Mouse (Mus musculus): Measurements from ENCODE around the gene Isoc2b. TPM values are rescaled to one million over a fixed set of nuclear protein-coding genes. Genes with fewer than 3 reads are reported as not detected.
"Not testable (repeated sequence)": the region's sequence is repeated elsewhere in the genome, so short reads cannot be mapped to it uniquely, and the experiment has no call there.

Isoc2b gene
- polyA plus RNA-seq, 1 experiment from 2014 or later: 4.8 TPM

DNA sequence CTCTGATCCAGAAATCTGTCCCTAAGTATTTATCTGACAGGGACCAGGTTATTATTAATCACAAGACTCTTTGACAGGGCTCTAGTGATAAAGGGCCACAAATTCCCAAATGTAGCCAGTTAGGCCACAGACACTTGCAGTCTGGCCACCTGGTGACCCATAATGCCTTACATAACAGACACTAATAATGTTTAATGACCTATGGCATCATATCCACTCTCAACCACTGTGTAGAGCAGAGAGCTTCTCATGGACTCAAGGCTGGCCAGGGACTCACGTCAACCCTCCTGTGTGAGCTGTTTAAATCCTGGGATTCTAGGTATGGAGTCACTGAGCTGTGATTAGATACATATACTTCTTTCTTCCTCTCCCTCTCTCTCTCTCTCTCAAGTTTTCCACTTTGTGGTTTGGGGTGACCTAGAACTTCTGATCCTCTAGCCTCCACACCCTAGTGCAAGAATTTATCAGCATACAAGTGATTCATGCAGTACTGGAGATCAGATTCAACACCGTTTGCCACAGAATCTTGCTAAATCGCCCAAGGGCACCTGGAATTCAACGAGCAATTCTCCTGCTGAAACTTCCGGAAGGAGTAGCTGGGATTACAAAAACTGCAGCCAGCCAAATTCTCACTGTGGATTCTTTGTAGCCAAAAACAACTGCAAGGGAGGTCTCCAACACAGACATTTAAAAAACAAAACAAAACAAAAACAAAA, 5.8 kb downstream of the Isoc2b start:
- H3K4me2 ChIP-seq (replicated peaks): no peak overlapping the region
- peaks cover 9% of the 10 kb centered on the region for H3K4me1 ChIP-seq
- H3K9ac ChIP-seq: no peak overlapping the region
- no peaks in the 10 kb centered on the region for H3K27me3 ChIP-seq (replicated peaks)
- 88% methylated on average over 5 of the region's 5 CpGs for WGBS
- H3K4me3 ChIP-seq: no peak overlapping the region
- no peak for ATAC-seq (ENCODE audit: low FRiP score, low read depth)
- H3K9me3 ChIP-seq: no peaks in the 10 kb centered on the region
- H3K27ac ChIP-seq: no peak overlapping the region
- H3K36me3 ChIP-seq: no peaks in the 10 kb centered on the region

GRCm38 (mm10) chr7:4863541-4864080, 6.4 kb downstream of the Isoc2b start:
- Histone ChIP-seq H3K27ac (no peak overlapping the region), H3K9me3 (no peaks in the 10 kb centered on the region), H3K9ac (no peak overlapping the region), H3K4me2 (replicated peaks) (no peak overlapping the region), H3K36me3 (no peaks in the 10 kb centered on the region), H3K27me3 (replicated peaks) (no peaks in the 10 kb centered on the region), H3K4me3 (no peak overlapping the region), H3K4me1 (peaks cover 9% of the 10 kb centered on the region)
- ATAC-seq (ENCODE audit: low FRiP score, low read depth): no peak
- WGBS: 74% methylated on average over 7 of the region's 7 CpGs

- Histone ChIP-seq H3K27me3 (replicated peaks) (no peaks in the 10 kb centered on the region), H3K27ac (no peak overlapping the region), H3K9me3 (no peaks in the 10 kb centered on the region), H3K4me1 (peaks cover 9% of the 10 kb centered on the region), H3K36me3 (no peaks in the 10 kb centered on the region), H3K4me3 (no peak overlapping the region), H3K4me2 (replicated peaks) (no peak overlapping the region), H3K9ac (no peak overlapping the region)
- 76% methylated on average over 1 of the region's 1 CpGs for WGBS
- no peak for ATAC-seq (ENCODE audit: low FRiP score, low read depth)
These were observed 7.0 kb downstream of the Isoc2b start for GRCm38 (mm10) chr7:4863041-4863440.

GRCm38 (mm10) chr7:4860926-4861325, 9.1 kb downstream of the Isoc2b start:
- H3K4me3 ChIP-seq; H3K4me1 ChIP-seq; ATAC-seq (ENCODE audit: low FRiP score, low read depth); H3K9me3 ChIP-seq; H3K9ac ChIP-seq; H3K27ac ChIP-seq; H3K36me3 ChIP-seq; H3K4me2 ChIP-seq (replicated peaks); H3K27me3 ChIP-seq (replicated peaks): not testable (repeated sequence)
- WGBS: 72% methylated on average over 3 of the region's 3 CpGs

- Histone ChIP-seq H3K36me3 (no peaks in the 10 kb centered on the region), H3K9me3 (no peaks in the 10 kb centered on the region), H3K4me2 (replicated peaks) (no peak overlapping the region), H3K27me3 (replicated peaks) (no peaks in the 10 kb centered on the region), H3K4me3 (no peak overlapping the region), H3K4me1 (no peaks in the 10 kb centered on the region), H3K9ac (no peak overlapping the region), H3K27ac (no peak overlapping the region)
- no peak for ATAC-seq (ENCODE audit: low FRiP score, low read depth)
- 73% methylated on average over 12 of the region's 12 CpGs for WGBS
These were observed 10.6 kb downstream of the Isoc2b start for GRCm38 (mm10) chr7:4859418-4859978.

GRCm38 (mm10) chr7:4857321-4857720, 12.7 kb downstream of the Isoc2b start:
- Histone ChIP-seq H3K27me3 (replicated peaks) (no peaks in the 10 kb centered on the region), H3K4me2 (replicated peaks) (no peak overlapping the region), H3K9me3 (no peaks in the 10 kb centered on the region), H3K4me1 (no peaks in the 10 kb centered on the region), H3K9ac (no peak overlapping the region), H3K4me3 (no peak overlapping the region), H3K36me3 (no peaks in the 10 kb centered on the region), H3K27ac (no peak overlapping the region)
- ATAC-seq (ENCODE audit: low FRiP score, low read depth): no peak
- WGBS: 68% methylated on average over 7 of the region's 7 CpGs

DNA sequence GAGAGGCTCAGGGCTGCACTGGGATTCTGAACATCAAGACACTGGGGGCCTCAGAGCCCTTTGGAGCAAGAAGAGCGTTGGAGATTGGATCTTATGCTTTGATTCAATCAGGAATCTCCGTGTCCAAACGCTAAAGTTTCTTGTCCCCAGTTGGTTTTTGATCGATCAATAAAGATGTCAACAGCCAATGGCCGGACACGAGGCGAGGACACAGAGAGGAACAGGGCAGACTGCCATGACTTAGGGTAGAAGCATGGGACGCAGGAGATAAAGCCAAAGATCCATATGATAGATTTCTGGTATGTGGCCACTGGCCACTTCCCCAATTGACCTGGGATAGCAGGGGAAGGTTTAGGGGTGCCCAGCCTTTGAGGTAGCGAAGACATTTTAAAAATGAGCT, 13.6 kb downstream of the Isoc2b start:
- H3K9me3 ChIP-seq: no peaks in the 10 kb centered on the region
- ATAC-seq (ENCODE audit: low FRiP score, low read depth): no peak
- no peak overlapping the region for H3K9ac ChIP-seq
- H3K4me3 ChIP-seq: no peak overlapping the region
- H3K27me3 ChIP-seq (replicated peaks): no peaks in the 10 kb centered on the region
- WGBS: 86% methylated on average over 9 of the region's 9 CpGs
- no peaks in the 10 kb centered on the region for H3K36me3 ChIP-seq
- no peaks in the 10 kb centered on the region for H3K4me1 ChIP-seq
- H3K27ac ChIP-seq: no peak overlapping the region
- H3K4me2 ChIP-seq (replicated peaks): no peak overlapping the region

DNA sequence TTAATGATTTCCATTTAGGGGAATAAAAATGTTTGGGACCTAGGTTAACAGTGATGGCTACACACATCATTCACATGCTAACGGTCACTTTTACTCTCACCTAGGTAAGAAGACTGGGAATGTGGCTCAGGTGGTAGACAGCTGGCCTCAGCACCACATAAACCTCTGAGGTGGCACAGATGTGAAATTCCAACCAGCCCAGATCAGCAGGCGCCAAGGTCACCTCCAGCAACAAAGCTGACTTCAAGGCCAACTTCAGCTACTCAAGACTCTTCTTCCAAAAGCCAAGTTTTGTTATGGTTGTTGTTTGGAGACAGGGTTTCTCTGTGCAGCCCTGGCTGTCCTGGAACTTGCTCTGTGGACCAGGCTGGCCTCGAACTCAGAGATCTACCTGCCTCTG, 16.4 kb downstream of the Isoc2b start:
- Histone ChIP-seq H3K4me3 (no peak overlapping the region), H3K9ac (no peak overlapping the region), H3K4me1 (no peaks in the 10 kb centered on the region), H3K4me2 (replicated peaks) (no peak overlapping the region), H3K27ac (no peak overlapping the region), H3K36me3 (no peaks in the 10 kb centered on the region), H3K27me3 (replicated peaks) (no peaks in the 10 kb centered on the region), H3K9me3 (no peaks in the 10 kb centered on the region)
- no peak for ATAC-seq (ENCODE audit: low FRiP score, low read depth)
- WGBS: 86% methylated on average over 3 of the region's 3 CpGs

- Histone ChIP-seq H3K4me3 (no peak overlapping the region), H3K9me3 (no peaks in the 10 kb centered on the region), H3K9ac (no peak overlapping the region), H3K27ac (no peak overlapping the region), H3K4me1 (no peaks in the 10 kb centered on the region), H3K36me3 (no peaks in the 10 kb centered on the region), H3K27me3 (replicated peaks) (no peaks in the 10 kb centered on the region), H3K4me2 (replicated peaks) (no peak overlapping the region)
- WGBS: 68% methylated on average over 8 of the region's 8 CpGs
- ATAC-seq (ENCODE audit: low FRiP score, low read depth): no peak
These were observed 18.8 kb downstream of the Isoc2b start for GRCm38 (mm10) chr7:4851315-4851688.

- 79% methylated on average over 11 of the region's 11 CpGs for WGBS
These were observed 19.3 kb downstream of the Isoc2b start for GRCm38 (mm10) chr7:4850621-4851314.

DNA sequence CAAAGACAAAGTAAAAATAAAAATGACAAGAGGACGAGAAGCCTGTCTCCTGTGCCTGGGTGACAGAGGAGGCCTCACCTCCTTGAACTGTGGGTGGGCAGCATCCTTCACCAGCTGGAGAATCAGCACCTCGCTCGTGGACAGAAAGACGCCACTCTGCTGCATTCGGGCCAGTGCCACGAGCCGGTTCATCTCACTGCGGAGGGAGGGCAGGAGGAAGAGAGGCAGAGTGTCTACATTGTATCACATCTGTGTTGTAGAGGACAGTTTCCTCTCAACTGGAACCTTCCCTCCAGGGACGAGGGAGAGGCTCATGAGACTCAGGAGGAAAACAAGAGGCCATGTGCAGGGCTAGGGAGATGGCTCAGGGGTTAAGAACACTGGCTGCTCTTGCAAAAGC, 20.7 kb downstream of the Isoc2b start:
- no peak for ATAC-seq (ENCODE audit: low FRiP score, low read depth)
- WGBS: 63% methylated on average over 9 of the region's 9 CpGs
- Histone ChIP-seq H3K9me3 (no peaks in the 10 kb centered on the region), H3K27ac (no peak overlapping the region), H3K4me1 (0 out of 2 replicates have a peak, but pooled peaks cover 4% of the 10 kb centered on the region), H3K4me3 (no peak overlapping the region), H3K4me2 (replicated peaks) (no peak overlapping the region), H3K27me3 (replicated peaks) (no peaks in the 10 kb centered on the region), H3K36me3 (no peaks in the 10 kb centered on the region), H3K9ac (no peak overlapping the region)

More at GRCm38 (mm10) chr7:4850621-4851314, 19.3 kb downstream of the Isoc2b start:
- H3K4me1 ChIP-seq: no peaks in the 10 kb centered on the region
- no peak overlapping the region for H3K9ac ChIP-seq
- H3K4me3 ChIP-seq: no peak overlapping the region
- H3K9me3 ChIP-seq: no peaks in the 10 kb centered on the region
- no peak for ATAC-seq (ENCODE audit: low FRiP score, low read depth)
- no peaks in the 10 kb centered on the region for H3K36me3 ChIP-seq
- no peaks in the 10 kb centered on the region for H3K27me3 ChIP-seq (replicated peaks)
- no peak overlapping the region for H3K4me2 ChIP-seq (replicated peaks)
- no peak overlapping the region for H3K27ac ChIP-seq

DNA sequence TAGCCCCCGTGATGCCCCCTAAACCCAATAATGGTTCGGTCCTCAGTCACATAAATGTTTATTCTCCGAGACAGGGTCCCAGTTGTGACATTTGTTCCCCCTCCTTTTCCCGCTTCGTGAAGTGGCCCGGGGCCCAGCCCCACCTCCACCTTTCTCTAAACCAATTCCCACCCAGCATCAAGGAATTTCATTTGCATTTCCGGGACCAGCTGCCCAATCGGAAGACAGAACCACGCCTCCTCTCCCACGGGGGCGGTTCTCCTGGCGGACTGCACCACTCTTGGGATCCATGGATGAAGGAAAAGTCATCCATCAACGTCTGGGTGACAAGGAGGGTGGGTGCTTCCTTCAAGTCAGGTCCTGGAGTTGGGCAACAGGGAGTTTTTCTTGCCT, 25.1 kb downstream of the Isoc2b start:
- Histone ChIP-seq H3K27me3 (replicated peaks) (peaks cover 26% of the 10 kb centered on the region), H3K4me2 (replicated peaks) (peak overlapping the region; percentile 93), H3K4me3 (peak overlapping the region; percentile 46), H3K9me3 (no peaks in the 10 kb centered on the region), H3K36me3 (no peaks in the 10 kb centered on the region), H3K9ac (peak overlapping the region; percentile 65), H3K27ac (no peak overlapping the region), H3K4me1 (peaks cover 30% of the 10 kb centered on the region)
- ATAC-seq (ENCODE audit: low FRiP score, low read depth): peak; percentile 80
- WGBS: under 1% methylated on average over 13 of the region's 13 CpGs
